Mouse (Mus musculus) myocyte (in vitro differentiated cells): ENCODE results near the gene RPS10-NUDT3.

Experiments used
- CEBPB ChIP-seq: IDR thresholded peaks from 2 replicates; pipeline ENCODE4 v1.6.1; 2011; ENCODE audit warnings: mild to moderate bottlenecking, moderate library complexity; ENCODE audit not compliant: poor library complexity, insufficient read depth, severe bottlenecking
- MAX ChIP-seq: IDR thresholded peaks from one replicate; pipeline ENCODE4 v1.6.1; 2011; ENCODE audit warnings: low read depth, mild to moderate bottlenecking, control low read depth
- MYOG ChIP-seq, 3 experiments: IDR thresholded peaks; one replicate each; pipeline ENCODE4 v1.6.1; 2011; ENCODE audit warnings: control low read depth in 2 of 3, low read depth in 2 of 3, mild to moderate bottlenecking in 2 of 3; ENCODE audit not compliant: insufficient read length in 2 of 3, control insufficient read depth in 1 of 3, insufficient read depth in 1 of 3
- POLR2AphosphoS2 ChIP-seq: IDR thresholded peaks from one replicate; pipeline ENCODE4 v1.6.1; 2011; ENCODE audit warnings: low read depth, control low read depth; ENCODE audit not compliant: insufficient read length
- TCF12 ChIP-seq: IDR thresholded peaks from one replicate; pipeline ENCODE4 v1.6.1; 2011; ENCODE audit warnings: mild to moderate bottlenecking, control low read depth; ENCODE audit not compliant: poor library complexity, insufficient read depth, severe bottlenecking
- USF1 ChIP-seq: IDR thresholded peaks from one replicate; pipeline ENCODE4 v1.6.1; 2011; ENCODE audit warnings: low read depth, mild to moderate bottlenecking, control low read depth, moderate library complexity

- TF ChIP-seq CEBPB (no peak), MYOG (IDR thresholded peaks at IDR 0.05; ENCODE audit: control insufficient read depth in 1 of 3, insufficient read depth in 1 of 3, insufficient read length in 2 of 3, low read depth in 2 of 3) (no peak), MAX (no peak), USF1 (no peak), TCF12 (no peak), POLR2AphosphoS2 (no peak)
Observed at GRCm38 (mm10) chr17:27533354-27533753, 101.7 kb downstream of the RPS10-NUDT3 start.
